Mouse (Mus musculus) small intestine, adult 2 months (tissue): ENCODE results near the gene Nepn.

Source experiments
- CTCF ChIP-seq: fragments of 200-500 bp; IDR thresholded peaks from 2 replicates; pipeline ENCODE4 v1.5.1; 2012; ENCODE audit warnings: low read depth, mild to moderate bottlenecking, control low read depth, inconsistent platforms, low read length, moderate library complexity, mixed read lengths; ENCODE audit not compliant: insufficient replicate concordance, insufficient read length; ENCODE audit errors: extremely low read depth
- POLR2A ChIP-seq: fragments of 200-500 bp; IDR thresholded peaks from 2 replicates; pipeline ENCODE4 v1.6.1; 2012; ENCODE audit warnings: low read depth, mild to moderate bottlenecking, control low read depth, inconsistent platforms, low read length, moderate library complexity

GRCm38 (mm10) chr10:52377813-52378212 is 11.0 kb upstream of the Nepn start:
- TF ChIP-seq CTCF, result no peak
- no peak for TF ChIP-seq POLR2A
